Mouse (Mus musculus) kidney, postnatal 0 days (tissue): ENCODE data around the gene Angpt4. TPM values are rescaled to one million over a fixed set of nuclear protein-coding genes. Genes with fewer than 3 reads are reported as not detected.

ENCODE experiments used
- ATAC-seq: fragments of 200-750 bp; cut with Nextera tagmentation; replicated peaks from 2 replicates; pipeline ENCODE4 v1.8.0; 2017; ENCODE audit warnings: low read depth, moderate number of reproducible peaks, moderate TSS enrichment, moderate library complexity; ENCODE audit not compliant: low FRiP score
- DNase-seq: peaks from one replicate; pipeline ENCODE4 v3.0.0-alpha.2; 2016; ENCODE audit warnings: low spot score
- H3K27ac ChIP-seq: fragments of 300-500 bp; sonication (generic); 2 replicates; pipeline ENCODE4 v1.5.1; 2014; ENCODE audit warnings: mild to moderate bottlenecking
- H3K27me3 ChIP-seq: fragments of 300-500 bp; sonication (generic); 2 replicates; pipeline ENCODE4 v1.6.1; 2014; ENCODE audit warnings: low read length, mixed read lengths; ENCODE audit not compliant: insufficient read depth
- H3K36me3 ChIP-seq: fragments of 300-500 bp; sonication (generic); 2 replicates; pipeline ENCODE4 v1.6.1; 2014; ENCODE audit warnings: low read length, mixed read lengths; ENCODE audit not compliant: insufficient read depth
- H3K4me1 ChIP-seq: fragments of 300-500 bp; sonication (generic); replicated peaks from 2 replicates; pipeline ENCODE4 v1.6.1; 2014; ENCODE audit warnings: antibody characterized with exemption, low read length, mixed read lengths; ENCODE audit not compliant: insufficient read depth
- H3K4me2 ChIP-seq: fragments of 300-500 bp; sonication (generic); 2 replicates; pipeline ENCODE4 v1.6.1; 2014; ENCODE audit warnings: mild to moderate bottlenecking, low read length, moderate library complexity, mixed read lengths
- H3K4me3 ChIP-seq: fragments of 300-500 bp; sonication (generic); replicated peaks from 2 replicates; pipeline ENCODE4 v1.5.1; 2014; ENCODE audit warnings: low read depth, low read length
- H3K9ac ChIP-seq: fragments of 300-500 bp; sonication (generic); 2 replicates; pipeline ENCODE4 v1.6.1; 2014; ENCODE audit warnings: low read depth, low read length
- H3K9me3 ChIP-seq: fragments of 300-500 bp; sonication (generic); replicated peaks from 2 replicates; pipeline ENCODE4 v1.6.1; 2016; ENCODE audit warnings: low read length, inconsistent platforms, mixed read lengths
- CTCF ChIP-seq: IDR thresholded peaks from 2 replicates; pipeline ENCODE4 v1.5.1; 2016; ENCODE audit warnings: antibody characterized with exemption, low read depth, mild to moderate bottlenecking, moderate library complexity
- WGBS: fragments of 180-500 bp; shearing (Covaris S2); extraction: QIAGEN DNeasy Blood & Tissue Kit; methylation state at CpG from one replicate; pipeline ENCODE4 v1.1.7; 2014; 5-methylcytosine and 5-hydroxymethylcytosine counted together
- polyA plus RNA-seq: library from polyadenylated mRNA; unstranded; fragments of >200 nt; fragmentation: Nextera tagmentation; extraction: Ambion mirVana; gene quantifications from 2 replicates; pipeline ENCODE4 v1.2.1, GENCODE M21; 2015

Angpt4 gene
- polyA plus RNA-seq, 1 experiment from 2014 or later = 2.7 TPM

- H3K4me1 ChIP-seq = peaks cover 19% of the 10 kb centered on the region
- ATAC-seq (no peak), DNase-seq (no peak)
- 67% methylated on average over 10 of the region's 10 CpGs for WGBS
- H3K4me3 ChIP-seq = no peak overlapping the region
- H3K9ac ChIP-seq = no peak overlapping the region
- H3K9me3 ChIP-seq = no peaks in the 10 kb centered on the region
- H3K4me2 ChIP-seq = no peak overlapping the region
- TF ChIP-seq CTCF = no peak
- H3K27me3 ChIP-seq = no peaks in the 10 kb centered on the region
- H3K27ac ChIP-seq = no peak overlapping the region
- no peaks in the 10 kb centered on the region for H3K36me3 ChIP-seq
Measured at GRCm38 (mm10) chr2:151962474-151962873, 51.5 kb downstream of the Angpt4 start.

- peaks cover 22% of the 10 kb centered on the region for H3K4me1 ChIP-seq
- DNase-seq (no peak), ATAC-seq (no peak)
- H3K9ac ChIP-seq = no peak overlapping the region
- H3K27ac ChIP-seq = no peak overlapping the region
- H3K9me3 ChIP-seq = no peaks in the 10 kb centered on the region
- no peaks in the 10 kb centered on the region for H3K27me3 ChIP-seq
- no peak for TF ChIP-seq CTCF
- WGBS = 78% methylated on average over 5 of the region's 5 CpGs
- H3K36me3 ChIP-seq = no peaks in the 10 kb centered on the region
- H3K4me2 ChIP-seq = no peak overlapping the region
- H3K4me3 ChIP-seq = no peak overlapping the region
Measured at GRCm38 (mm10) chr2:151963319-151963718, 52.3 kb downstream of the Angpt4 start.

DNA sequence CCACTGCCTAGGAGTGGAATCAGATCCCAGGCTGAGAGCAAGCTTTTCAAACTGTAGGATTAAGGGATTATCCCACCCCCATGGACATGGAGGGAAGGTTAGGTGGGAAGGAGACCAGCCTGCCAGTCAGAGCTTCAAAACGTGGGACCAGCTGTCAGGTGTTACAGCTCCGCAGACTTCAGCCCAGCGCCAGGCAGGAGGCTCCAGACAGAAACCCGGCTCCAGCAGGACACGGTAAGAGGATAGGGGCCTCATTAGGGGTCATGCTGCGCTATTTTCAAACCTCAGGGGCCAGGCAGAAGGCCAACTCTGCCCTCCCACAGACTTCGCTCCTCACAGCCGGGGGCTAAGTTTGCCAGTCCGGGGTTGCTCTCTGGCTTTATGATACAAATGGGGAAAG is 53.0 kb downstream of the Angpt4 start:
- WGBS = 14% methylated on average over 9 of the region's 9 CpGs
- H3K4me1 ChIP-seq = peaks cover 25% of the 10 kb centered on the region

GRCm38 (mm10) chr2:151967176-151967750 is 56.3 kb downstream of the Angpt4 start:
- Histone ChIP-seq H3K4me3 (no peak overlapping the region), H3K4me2 (no peak overlapping the region), H3K27ac (no peak overlapping the region), H3K9ac (no peak overlapping the region), H3K27me3 (no peaks in the 10 kb centered on the region), H3K36me3 (0 out of 2 replicates have a peak, but pooled peaks cover 4% of the 10 kb centered on the region), H3K4me1 (peaks cover 35% of the 10 kb centered on the region), H3K9me3 (no peaks in the 10 kb centered on the region)
- DNase-seq = no peak
- 45% methylated on average over 9 of the region's 9 CpGs for WGBS
- ATAC-seq = no peak
- TF ChIP-seq CTCF = no peak

More for the DNA sequence above, 53.0 kb downstream of the Angpt4 start:
- Histone ChIP-seq H3K9ac (no peak overlapping the region), H3K27ac (no peak overlapping the region), H3K4me2 (no peak overlapping the region), H3K36me3 (0 out of 2 replicates have a peak, but pooled peaks cover under 1% of the 10 kb centered on the region), H3K4me3 (no peak overlapping the region), H3K27me3 (no peaks in the 10 kb centered on the region), H3K9me3 (no peaks in the 10 kb centered on the region)
- DNase-seq (no peak), ATAC-seq (no peak)
- no peak for TF ChIP-seq CTCF

- ATAC-seq (no peak), DNase-seq (no peak)
- Histone ChIP-seq H3K4me2 (no peak overlapping the region), H3K36me3 (0 out of 2 replicates have a peak, but pooled peaks cover 4% of the 10 kb centered on the region), H3K9me3 (no peaks in the 10 kb centered on the region), H3K4me3 (no peak overlapping the region), H3K27ac (no peak overlapping the region), H3K27me3 (no peaks in the 10 kb centered on the region), H3K9ac (no peak overlapping the region), H3K4me1 (peaks cover 35% of the 10 kb centered on the region)
- no peak for TF ChIP-seq CTCF
- WGBS = 82% methylated on average over 2 of the region's 2 CpGs
Measured at GRCm38 (mm10) chr2:151967792-151968191, 56.8 kb downstream of the Angpt4 start.

GRCm38 (mm10) chr2:151968451-151968850 is 57.4 kb downstream of the Angpt4 start:
- no peaks in the 10 kb centered on the region for H3K27me3 ChIP-seq
- no peaks in the 10 kb centered on the region for H3K9me3 ChIP-seq
- H3K4me3 ChIP-seq = no peak overlapping the region
- ATAC-seq (no peak), DNase-seq (no peak)
- no peak overlapping the region for H3K9ac ChIP-seq
- H3K4me2 ChIP-seq = no peak overlapping the region
- H3K27ac ChIP-seq = no peak overlapping the region
- 55% methylated on average over 8 of the region's 8 CpGs for WGBS
- H3K36me3 ChIP-seq = 0 out of 2 replicates have a peak, but pooled peaks cover 4% of the 10 kb centered on the region
- no peak for TF ChIP-seq CTCF
- peaks cover 42% of the 10 kb centered on the region for H3K4me1 ChIP-seq

GRCm38 (mm10) chr2:151968986-151969385 is 58.0 kb downstream of the Angpt4 start:
- H3K4me3 ChIP-seq = no peak overlapping the region
- no peak overlapping the region for H3K9ac ChIP-seq
- 0 out of 2 replicates have a peak, but pooled peaks cover 4% of the 10 kb centered on the region for H3K36me3 ChIP-seq
- WGBS = 87% methylated on average over 7 of the region's 7 CpGs
- no peaks in the 10 kb centered on the region for H3K27me3 ChIP-seq
- H3K9me3 ChIP-seq = no peaks in the 10 kb centered on the region
- H3K4me1 ChIP-seq = peaks cover 43% of the 10 kb centered on the region
- TF ChIP-seq CTCF = no peak
- H3K4me2 ChIP-seq = no peak overlapping the region
- ATAC-seq (no peak), DNase-seq (no peak)
- no peak overlapping the region for H3K27ac ChIP-seq
